Mouse (Mus musculus) ES-E14 (cell line): ENCODE data around the gene Pds5b. TPM values are rescaled to one million over a fixed set of nuclear protein-coding genes. Genes with fewer than 3 reads are reported as not detected.
"Not testable (repeated sequence)": the region's sequence is repeated elsewhere in the genome, so short reads cannot be mapped to it uniquely, and the experiment has no call there.

Experiments
- DNase-seq: peaks from one replicate; pipeline ENCODE4 v3.0.0-alpha.2; 2013; ENCODE audit warnings: low read depth, low spot score
- H3K27ac ChIP-seq: 2 replicates; pipeline ENCODE4 v1.5.1; 2012; ENCODE audit warnings: low read depth, mild to moderate bottlenecking, low read length, moderate library complexity, mixed read lengths; ENCODE audit not compliant: poor library complexity, insufficient read depth, severe bottlenecking
- H3K36me3 ChIP-seq: 2 replicates; pipeline ENCODE4 v1.6.1; 2012; ENCODE audit warnings: mild to moderate bottlenecking, low read length, moderate library complexity, mixed read lengths; ENCODE audit not compliant: control insufficient read depth, poor library complexity, insufficient read depth, severe bottlenecking
- H3K4me1 ChIP-seq, 2 experiments: fragments of 150-350 bp in 1 of 2; sonication (generic) in 1 of 2; 2 replicates each; pipeline ENCODE4 v1.6.1; 2012; ENCODE audit warnings: low read length in 2 of 2, mild to moderate bottlenecking in 1 of 2, mixed read lengths in 1 of 2; ENCODE audit not compliant: control insufficient read depth in 2 of 2, insufficient read depth in 2 of 2, poor library complexity in 1 of 2
- H3K4me3 ChIP-seq, 2 experiments: fragments of 150-350 bp in 1 of 2; sonication (generic) in 1 of 2; 2 replicates each; pipeline ENCODE4 v1.5.1; 2012; ENCODE audit warnings: low read length in 2 of 2, low read depth in 1 of 2, mild to moderate bottlenecking in 1 of 2, mixed read lengths in 1 of 2; ENCODE audit not compliant: insufficient read depth in 1 of 2, poor library complexity in 1 of 2, severe bottlenecking in 1 of 2
- H3K9ac ChIP-seq: 2 replicates; pipeline ENCODE4 v1.6.1; 2012; ENCODE audit warnings: low read depth, mild to moderate bottlenecking, low read length, mixed read lengths; ENCODE audit not compliant: poor library complexity, insufficient read depth, severe bottlenecking
- H3K9me3 ChIP-seq: fragments of 150-350 bp; sonication (generic); 2 replicates; pipeline ENCODE4 v1.6.1; 2012; ENCODE audit warnings: low read depth, mild to moderate bottlenecking, low read length; ENCODE audit not compliant: control insufficient read depth, insufficient read depth
- CHD2 ChIP-seq: IDR thresholded peaks from 2 replicates; pipeline ENCODE4 v1.6.1; 2014; ENCODE audit warnings: mild to moderate bottlenecking, low read depth, low read length, inconsistent platforms
- HCFC1 ChIP-seq: IDR thresholded peaks from 2 replicates; pipeline ENCODE4 v1.6.1; 2012; ENCODE audit warnings: low read length, inconsistent platforms, borderline replicate concordance; ENCODE audit not compliant: insufficient read depth
- MAFK ChIP-seq: IDR thresholded peaks from 2 replicates; pipeline ENCODE4 v1.6.1; 2014; ENCODE audit warnings: mild to moderate bottlenecking, low read depth, low read length, inconsistent platforms; ENCODE audit not compliant: insufficient read depth
- ZC3H11A ChIP-seq: IDR thresholded peaks from 2 replicates; pipeline ENCODE4 v1.6.1; 2012; ENCODE audit warnings: low read depth, mild to moderate bottlenecking, inconsistent platforms, low read length, borderline replicate concordance
- ZNF384 ChIP-seq: IDR thresholded peaks from 2 replicates; pipeline ENCODE4 v1.6.1; 2012; ENCODE audit warnings: low read depth, low read length, inconsistent platforms
- in situ Hi-C, 2 experiments: fragments of 600-800 bp; cut with MboI; formaldehyde crosslinking; loops; one replicate each; pipeline ENCODE4 v1.15.1; 2025; ENCODE audit warnings: low sequenced_read_pairs in 2 of 2, inconsistent platforms in 1 of 2; ENCODE audit not compliant: unreplicated experiment in 2 of 2
- total RNA-seq: library from RNA; depleted of rRNA; stranded (reverse); fragments of 300-350 nt; gene quantifications from 2 replicates; pipeline ENCODE4 v1.2.3, GENCODE M21; 2012; rRNA removed

Pds5b gene
- total RNA-seq, 1 experiment, result 26.6 TPM

- in situ Hi-C loops, result no loop called here
Measured at GRCm38 (mm10) chr5:150850821-150851220, 177.3 kb downstream of the Pds5b start.

GRCm38 (mm10) chr5:150852097-150852496 is 178.6 kb downstream of the Pds5b start:
- DNase-seq, H3K27ac ChIP-seq, H3K9ac ChIP-seq, in situ Hi-C loops, H3K4me1 ChIP-seq, H3K9me3 ChIP-seq, H3K4me3 ChIP-seq, H3K36me3 ChIP-seq: not testable (repeated sequence)

More at GRCm38 (mm10) chr5:150850821-150851220, 177.3 kb downstream of the Pds5b start:
- H3K27ac ChIP-seq, result no peak overlapping the region
- H3K4me3 ChIP-seq, result no peak overlapping the region
- no peak overlapping the region for H3K9ac ChIP-seq
- TF ChIP-seq ZC3H11A (no peak), ZNF384 (no peak), CHD2 (no peak), HCFC1 (no peak), MAFK (no peak)
- no peaks in the 10 kb centered on the region for H3K36me3 ChIP-seq
- H3K4me1 ChIP-seq, result peaks cover 2 to 8% of the 10 kb centered on the region in 2 experiments; a peak in 3 of 4 replicates
- DNase-seq, result no peak
- H3K9me3 ChIP-seq, result no peaks in the 10 kb centered on the region

GRCm38 (mm10) chr5:150854506-150854905 is 181.0 kb downstream of the Pds5b start:
- in situ Hi-C loops, result no loop called here
- Histone ChIP-seq H3K9ac (no peak overlapping the region), H3K4me1 (peaks cover 2 to 8% of the 10 kb centered on the region in 2 experiments; a peak in 3 of 4 replicates), H3K27ac (no peak overlapping the region), H3K9me3 (no peaks in the 10 kb centered on the region), H3K4me3 (no peak overlapping the region), H3K36me3 (no peaks in the 10 kb centered on the region)
- TF ChIP-seq HCFC1, result no peak
- no peak for TF ChIP-seq ZNF384
- TF ChIP-seq ZC3H11A, result no peak
- TF ChIP-seq CHD2, result no peak
- no peak for TF ChIP-seq MAFK
- no peak for DNase-seq

GRCm38 (mm10) chr5:150859642-150860194 is 186.2 kb downstream of the Pds5b start:
- Histone ChIP-seq H3K27ac (no peak overlapping the region), H3K4me1 (peaks cover 0 to 3% of the 10 kb centered on the region in 2 experiments; a peak in 1 of 4 replicates), H3K9me3 (no peaks in the 10 kb centered on the region), H3K4me3 (no peak overlapping the region), H3K9ac (no peak overlapping the region), H3K36me3 (no peaks in the 10 kb centered on the region)
- in situ Hi-C loops, result no loop called here
- no peak for TF ChIP-seq HCFC1
- no peak for DNase-seq

Other genes starting within 250 kb of the Pds5b start
- gene Zar1l, start 155.6 kb upstream of the Pds5b start, total RNA-seq, result not detected in 2 replicates
- 49.7 and 77.9 TPM in 2 replicates for gene Brca2, start 151.1 kb upstream of the Pds5b start, total RNA-seq
- gene N4bp2l1, start 76.6 kb upstream of the Pds5b start, total RNA-seq, result 0.74 and 0.80 TPM in 2 replicates
- 55.6 and 58.4 TPM in 2 replicates for gene N4bp2l2, start 7.6 kb upstream of the Pds5b start, total RNA-seq